Mouse (Mus musculus) hindbrain, embryonic 10.5 days (tissue): ENCODE measurements at regions not wholly inside any gene's neighbourhood (a gene's known extent, or its start where the extent isn't known, plus 50 kb on each side); places are given as distances from the start of the nearest gene placed in this dataset.

ENCODE experiments used
- DNase-seq: peaks from one replicate; pipeline ENCODE4 v3.0.0-alpha.2; 2017; ENCODE audit warnings: low spot score
- H3K27ac ChIP-seq: fragments of 300-500 bp; sonication (generic); 2 replicates; pipeline ENCODE4 v1.5.1; 2016; ENCODE audit warnings: mild to moderate bottlenecking, moderate library complexity
- H3K27me3 ChIP-seq: fragments of 300-500 bp; sonication (generic); 2 replicates; pipeline ENCODE4 v1.6.1; 2016; ENCODE audit warnings: mild to moderate bottlenecking; ENCODE audit not compliant: poor library complexity, insufficient read depth, severe bottlenecking
- H3K36me3 ChIP-seq: fragments of 300-500 bp; sonication (generic); 2 replicates; pipeline ENCODE4 v1.6.1; 2016; ENCODE audit warnings: mild to moderate bottlenecking, moderate library complexity
- H3K4me1 ChIP-seq: fragments of 300-500 bp; sonication (generic); replicated peaks from 2 replicates; pipeline ENCODE4 v1.6.1; 2016; ENCODE audit warnings: mild to moderate bottlenecking
- H3K4me3 ChIP-seq: fragments of 300-500 bp; sonication (generic); 2 replicates; pipeline ENCODE4 v1.5.1; 2016; ENCODE audit warnings: mild to moderate bottlenecking, moderate library complexity
- H3K9me3 ChIP-seq: fragments of 300-500 bp; sonication (generic); 2 replicates; pipeline ENCODE4 v1.6.1; 2016; ENCODE audit warnings: mild to moderate bottlenecking, moderate library complexity
- WGBS: fragments of 180-500 bp; shearing (Covaris S2); methylation state at CpG from one replicate; pipeline ENCODE4 v1.1.7; 2016; 5-methylcytosine and 5-hydroxymethylcytosine counted together

GRCm38 (mm10) chr11:112098161-112098560 is 683.9 kb upstream of the Sox9 start:
- H3K27me3 ChIP-seq = no peaks in the 10 kb centered on the region
- peaks cover 15% of the 10 kb centered on the region for H3K4me1 ChIP-seq
- WGBS = 90% methylated on average over 1 of the region's 1 CpGs
- no peak overlapping the region for H3K27ac ChIP-seq
- DNase-seq = no peak
- H3K9me3 ChIP-seq = no peaks in the 10 kb centered on the region
- no peaks in the 10 kb centered on the region for H3K36me3 ChIP-seq
- no peak overlapping the region for H3K4me3 ChIP-seq

- Histone ChIP-seq H3K4me1 (no peaks in the 10 kb centered on the region), H3K27me3 (no peaks in the 10 kb centered on the region), H3K4me3 (no peak overlapping the region), H3K27ac (no peak overlapping the region), H3K9me3 (no peaks in the 10 kb centered on the region), H3K36me3 (no peaks in the 10 kb centered on the region)
- no peak for DNase-seq
- 65% methylated on average over 2 of the region's 2 CpGs for WGBS
Measured at GRCm38 (mm10) chr11:112103252-112103651, 678.8 kb upstream of the Sox9 start.

- Histone ChIP-seq H3K9me3 (no peaks in the 10 kb centered on the region), H3K4me3 (no peak overlapping the region), H3K36me3 (no peaks in the 10 kb centered on the region), H3K27ac (no peak overlapping the region), H3K27me3 (no peaks in the 10 kb centered on the region), H3K4me1 (no peaks in the 10 kb centered on the region)
- no peak for DNase-seq
- 84% methylated on average over 4 of the region's 4 CpGs for WGBS
Measured at GRCm38 (mm10) chr11:112106891-112107290, 675.1 kb upstream of the Sox9 start.

- Histone ChIP-seq H3K9me3 (no peaks in the 10 kb centered on the region), H3K36me3 (no peaks in the 10 kb centered on the region), H3K4me1 (no peaks in the 10 kb centered on the region), H3K27me3 (no peaks in the 10 kb centered on the region), H3K4me3 (no peak overlapping the region), H3K27ac (no peak overlapping the region)
- WGBS = 90% methylated on average over 7 of the region's 7 CpGs
- no peak for DNase-seq
Measured at GRCm38 (mm10) chr11:112107314-112107713, 674.7 kb upstream of the Sox9 start.

- no peaks in the 10 kb centered on the region for H3K4me1 ChIP-seq
- DNase-seq = no peak
- H3K36me3 ChIP-seq = no peaks in the 10 kb centered on the region
- no peaks in the 10 kb centered on the region for H3K9me3 ChIP-seq
- H3K27me3 ChIP-seq = no peaks in the 10 kb centered on the region
- no peak overlapping the region for H3K27ac ChIP-seq
- 93% methylated on average over 6 of the region's 6 CpGs for WGBS
- H3K4me3 ChIP-seq = no peak overlapping the region
Measured at GRCm38 (mm10) chr11:112121026-112121425, 661.0 kb upstream of the Sox9 start.

GRCm38 (mm10) chr11:112121831-112122230 is 660.2 kb upstream of the Sox9 start:
- Histone ChIP-seq H3K27ac (no peak overlapping the region), H3K36me3 (no peaks in the 10 kb centered on the region), H3K4me1 (no peaks in the 10 kb centered on the region), H3K9me3 (no peaks in the 10 kb centered on the region), H3K27me3 (no peaks in the 10 kb centered on the region), H3K4me3 (no peak overlapping the region)
- whole genome bisulfite sequencing = 73% methylated on average over 5 of the region's 5 CpGs
- no peak for DNase-seq

- Histone ChIP-seq H3K36me3 (no peaks in the 10 kb centered on the region), H3K4me3 (no peak overlapping the region), H3K27me3 (no peaks in the 10 kb centered on the region), H3K9me3 (no peaks in the 10 kb centered on the region), H3K4me1 (no peaks in the 10 kb centered on the region), H3K27ac (no peak overlapping the region)
- DNase-seq = no peak
- 86% methylated on average over 12 of the region's 12 CpGs for WGBS
Measured at GRCm38 (mm10) chr11:112125249-112125933, 656.6 kb upstream of the Sox9 start.

- Histone ChIP-seq H3K36me3 (no peaks in the 10 kb centered on the region), H3K9me3 (no peaks in the 10 kb centered on the region), H3K4me1 (no peaks in the 10 kb centered on the region), H3K4me3 (no peak overlapping the region), H3K27ac (no peak overlapping the region), H3K27me3 (no peaks in the 10 kb centered on the region; the same call in 1 of the 2 replicates)
- 89% methylated on average over 4 of the region's 4 CpGs for WGBS
- no peak for DNase-seq
Measured at GRCm38 (mm10) chr11:112130090-112130489, 651.9 kb upstream of the Sox9 start.

GRCm38 (mm10) chr11:112137401-112138020 is 644.5 kb upstream of the Sox9 start:
- Histone ChIP-seq H3K27ac (no peak overlapping the region), H3K27me3 (peaks cover 16% of the 10 kb centered on the region), H3K36me3 (no peaks in the 10 kb centered on the region), H3K9me3 (no peaks in the 10 kb centered on the region), H3K4me3 (no peak overlapping the region), H3K4me1 (peaks cover 32% of the 10 kb centered on the region)
- DNase-seq = peak; percentile 38
- WGBS = 9% methylated on average over 8 of the region's 8 CpGs

GRCm38 (mm10) chr11:112140058-112140457 is 642.0 kb upstream of the Sox9 start:
- DNase-seq = no peak
- H3K4me3 ChIP-seq = no peak overlapping the region
- no peak overlapping the region for H3K27ac ChIP-seq
- 79% methylated on average over 9 of the region's 9 CpGs for WGBS
- H3K9me3 ChIP-seq = no peaks in the 10 kb centered on the region
- H3K36me3 ChIP-seq = no peaks in the 10 kb centered on the region
- peaks cover 32% of the 10 kb centered on the region for H3K4me1 ChIP-seq
- peaks cover 16% of the 10 kb centered on the region for H3K27me3 ChIP-seq

- Histone ChIP-seq H3K9me3 (no peaks in the 10 kb centered on the region), H3K27me3 (peaks cover 16% of the 10 kb centered on the region), H3K4me1 (peaks cover 32% of the 10 kb centered on the region), H3K4me3 (no peak overlapping the region), H3K36me3 (no peaks in the 10 kb centered on the region), H3K27ac (no peak overlapping the region)
- DNase-seq = no peak
- 85% methylated on average over 4 of the region's 4 CpGs for WGBS
Measured at GRCm38 (mm10) chr11:112140495-112140894, 641.5 kb upstream of the Sox9 start.

- Histone ChIP-seq H3K27ac (no peak overlapping the region), H3K4me1 (peaks cover 32% of the 10 kb centered on the region), H3K36me3 (no peaks in the 10 kb centered on the region), H3K27me3 (peaks cover 16% of the 10 kb centered on the region), H3K4me3 (no peak overlapping the region), H3K9me3 (no peaks in the 10 kb centered on the region)
- WGBS = 79% methylated on average over 9 of the region's 9 CpGs
- DNase-seq = no peak
Measured at GRCm38 (mm10) chr11:112140912-112141311, 641.1 kb upstream of the Sox9 start.

GRCm38 (mm10) chr11:112152051-112152450 is 630.0 kb upstream of the Sox9 start:
- no peak for DNase-seq
- H3K4me3 ChIP-seq = no peak overlapping the region
- no peaks in the 10 kb centered on the region for H3K27me3 ChIP-seq
- no peaks in the 10 kb centered on the region for H3K36me3 ChIP-seq
- 91% methylated on average over 3 of the region's 3 CpGs for WGBS
- H3K9me3 ChIP-seq = no peaks in the 10 kb centered on the region
- H3K27ac ChIP-seq = no peak overlapping the region
- H3K4me1 ChIP-seq = peaks cover 16% of the 10 kb centered on the region
